Mouse (Mus musculus): ENCODE data around the gene Ube2cbp. TPM values are rescaled to one million over a fixed set of nuclear protein-coding genes. Genes with fewer than 3 reads are reported as not detected.

Gene Ube2cbp
- polyA plus RNA-seq (2014; fragmentation: Illumina TruSeq; extraction: RNeasy Lipid Tissue Mini Kit (QIAGEN cat#74804); ENCODE audit: low read depth, low replicate concordance): 2.1 TPM

DNA sequence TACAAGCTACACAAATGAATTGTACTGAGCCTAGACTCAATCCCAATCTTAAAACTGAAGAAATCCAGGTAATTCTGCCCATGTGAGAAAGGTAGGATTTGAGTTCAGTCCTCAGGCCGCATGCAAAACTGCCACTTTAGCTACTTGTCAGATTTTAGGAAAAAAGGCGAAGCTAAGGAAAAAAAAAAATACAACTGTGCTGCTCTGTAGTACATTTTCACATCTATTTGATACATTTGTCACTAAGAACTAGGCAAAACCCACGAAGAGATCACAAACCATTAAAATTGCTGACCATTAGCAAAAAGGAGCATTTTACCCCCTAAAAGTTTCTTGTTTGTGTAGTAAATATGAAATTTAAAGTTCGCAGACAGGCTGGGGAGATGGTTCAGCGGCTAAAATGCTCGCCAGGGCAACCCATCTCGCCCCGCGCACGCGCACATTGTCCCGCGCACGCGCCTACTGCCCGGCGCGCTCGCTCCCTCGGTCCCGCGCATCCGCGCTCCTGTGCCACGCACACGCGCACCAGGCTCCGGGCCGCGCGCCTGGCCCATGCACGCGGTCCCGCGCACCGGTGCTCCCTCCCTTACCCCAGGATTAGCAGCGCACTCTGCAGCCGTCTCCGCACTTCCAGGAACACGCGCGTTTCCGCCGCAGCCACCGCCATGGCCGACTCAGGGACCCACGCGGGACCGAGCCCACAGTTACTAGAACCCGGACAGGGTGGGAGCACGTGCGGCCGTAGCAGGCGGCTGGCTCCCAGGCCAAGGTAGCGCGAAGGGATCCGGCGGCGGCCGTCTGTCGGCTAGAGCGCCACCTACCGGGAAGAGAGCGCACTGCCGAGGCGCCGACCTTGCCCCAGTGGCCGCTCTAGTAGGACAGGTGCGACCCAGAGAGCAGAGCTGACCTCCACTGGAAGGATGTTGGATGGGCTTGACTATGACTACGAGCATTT, at the start of gene Ube2cbp:
Gene Ube2cbp (minus strand): TSS at position 800 of the 955 bp plus-strand sequence.

DNA sequence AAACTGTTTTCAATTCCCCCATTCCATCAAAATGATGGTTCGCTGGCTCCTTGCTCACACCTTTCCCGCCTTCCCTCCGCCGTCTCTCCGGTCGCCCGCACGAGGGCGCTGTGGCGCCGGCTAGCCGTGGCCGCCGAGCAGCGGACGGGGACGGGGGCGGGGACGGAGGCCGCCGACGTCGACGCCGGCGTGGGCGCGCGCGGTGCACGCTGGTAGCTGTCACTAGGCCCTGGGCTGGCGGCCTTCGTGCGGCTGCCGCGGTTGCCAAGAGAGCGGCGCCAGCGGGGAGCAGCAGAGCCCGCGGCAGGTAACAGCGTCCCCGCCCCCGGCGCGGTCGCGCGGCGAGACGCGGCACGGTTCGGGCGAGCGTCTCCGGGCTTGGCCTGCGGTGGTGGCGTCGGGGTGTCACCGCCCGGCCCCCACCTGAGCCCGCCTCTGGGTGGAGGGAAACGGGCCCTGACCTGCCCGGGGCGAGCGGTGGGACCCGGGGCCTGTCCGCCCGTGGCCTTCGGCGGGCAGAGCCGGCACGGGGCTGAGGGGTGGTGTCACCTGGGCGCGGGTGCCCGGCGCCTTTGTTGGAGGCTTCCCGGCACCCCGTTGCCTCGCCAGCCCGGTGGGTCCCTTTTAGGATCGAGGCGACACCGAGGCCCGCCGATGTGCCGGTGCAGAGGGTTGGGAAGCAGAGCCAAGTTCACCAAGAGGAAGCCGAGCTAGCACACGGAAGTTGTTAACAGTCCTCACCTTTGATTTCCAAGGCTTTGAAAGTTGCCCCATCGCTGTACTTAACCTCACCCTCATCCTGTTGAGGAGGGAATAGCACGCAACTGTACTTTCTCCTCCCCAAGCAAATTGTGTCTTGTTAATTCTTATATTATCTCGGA, 2.5 kb upstream of the Ube2cbp start, which contains the start of gene Dop1a:
Gene Dop1a (plus strand): TSS at position 165 of the 881 bp plus-strand sequence.

Other genes with a start within 250 kb of the Ube2cbp start
- 41.5 TPM for gene Dop1a, start 2.2 kb upstream of the Ube2cbp start, polyA plus RNA-seq (2014; fragmentation: Illumina TruSeq; extraction: RNeasy Lipid Tissue Mini Kit (QIAGEN cat#74804); ENCODE audit: low read depth, low replicate concordance)
- gene Pgm3, start 106.9 kb upstream of the Ube2cbp start, polyA plus RNA-seq (2014; fragmentation: Illumina TruSeq; extraction: RNeasy Lipid Tissue Mini Kit (QIAGEN cat#74804); ENCODE audit: low read depth, low replicate concordance): 47.9 TPM
- 2.3 TPM for gene Rwdd2a, start 107.0 kb upstream of the Ube2cbp start, polyA plus RNA-seq (2014; fragmentation: Illumina TruSeq; extraction: RNeasy Lipid Tissue Mini Kit (QIAGEN cat#74804); ENCODE audit: low read depth, low replicate concordance)
- 31.8 TPM for gene Me1, start 231.0 kb upstream of the Ube2cbp start, polyA plus RNA-seq (2014; fragmentation: Illumina TruSeq; extraction: RNeasy Lipid Tissue Mini Kit (QIAGEN cat#74804); ENCODE audit: low read depth, low replicate concordance)

Measured in sigmoid colon, adult 10 weeks (tissue).